Mouse (Mus musculus): ENCODE measurements at regions not wholly inside any gene's neighbourhood (a gene's known extent, or its start where the extent isn't known, plus 50 kb on each side); places are given as distances from the start of the nearest gene placed in this dataset.

DNA sequence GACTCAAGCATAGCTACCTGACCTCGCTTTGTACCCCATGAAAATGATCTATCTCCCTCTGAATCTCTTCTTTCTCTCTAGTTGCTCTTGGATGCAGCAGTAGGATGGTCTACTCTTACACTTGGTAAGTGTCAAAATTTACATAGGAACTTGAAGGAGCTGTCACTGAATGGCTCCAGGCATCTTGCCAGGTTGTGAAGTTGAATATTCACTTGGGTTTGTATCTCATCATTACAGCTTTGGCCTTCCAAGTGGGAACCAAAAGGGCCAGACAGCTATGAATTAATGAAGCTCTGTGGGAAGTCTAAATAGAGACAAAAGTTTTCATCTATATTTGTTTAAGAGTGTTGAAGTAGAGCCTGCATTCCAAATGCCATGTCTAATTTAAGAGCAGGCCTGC is 475.5 kb downstream of the Flrt2 start:
- TF ChIP-seq EP300 (IDR thresholded peaks at IDR 0.05; ENCODE audit: low read depth) (no peak), CTCF (IDR thresholded peaks at IDR 0.05; ENCODE audit: low read depth) (no peak)
